Mouse (Mus musculus) adipose tissue, adult 10 weeks (tissue): Measurements from ENCODE around the gene Lcp2. TPM values are rescaled to one million over a fixed set of nuclear protein-coding genes. Genes with fewer than 3 reads are reported as not detected.

Experiments used
- polyA plus RNA-seq: library from polyadenylated mRNA; stranded (reverse); fragments of 350-450 nt; fragmentation: Illumina TruSeq; extraction: RNeasy Lipid Tissue Mini Kit (QIAGEN cat#74804); gene quantifications from one replicate; pipeline ENCODE4 v1.2.3, GENCODE M21; 2014; ENCODE audit warnings: low read depth, low replicate concordance

Gene Lcp2
- 5.4 TPM for polyA plus RNA-seq

GRCm38 (mm10) chr11:34046767-34047541, at the start of gene Lcp2:
TSS of gene Lcp2 (plus strand) at chr11:34046920.

GRCm38 (mm10) chr11:34098422-34098821, 51.7 kb downstream of the Lcp2 start, which contains the start of gene 4930469K13Rik:
TSS of gene 4930469K13Rik (minus strand) at chr11:34098554.

Other genes with a start within 250 kb of the Lcp2 start
- 2.2 TPM for gene Kcnmb1, start 83.9 kb upstream of the Lcp2 start, polyA plus RNA-seq
- gene Kcnip1, start 53.8 kb upstream of the Lcp2 start, polyA plus RNA-seq = 3.4 TPM
- gene 4930469K13Rik, start 51.6 kb downstream of the Lcp2 start, polyA plus RNA-seq = 5.1 TPM
- 36.8 TPM for gene Foxi1, start 161.2 kb downstream of the Lcp2 start, polyA plus RNA-seq